Mouse (Mus musculus): ENCODE measurements at regions not wholly inside any gene's neighbourhood (a gene's known extent, or its start where the extent isn't known, plus 50 kb on each side); places are given as distances from the start of the nearest gene placed in this dataset.
A peak's percentile ranks its signal among the peaks of the same experiment; 100 is the strongest.

- 89% methylated on average over 4 of the region's 4 CpGs for whole genome bisulfite sequencing
- ATAC-seq (ENCODE audit: low FRiP score) = no peak
- TF ChIP-seq CTCF (IDR thresholded peaks at IDR 0.05) = no peak
- H3K4me1 ChIP-seq (ENCODE audit: insufficient read depth, low read length) = no peaks in the 10 kb centered on the region
- no peaks in the 10 kb centered on the region for H3K9me3 ChIP-seq (ENCODE audit: low read length)
- no peak overlapping the region for H3K4me3 ChIP-seq (ENCODE audit: low read depth, low read length)
- H3K27me3 ChIP-seq (ENCODE audit: insufficient read depth, low read length) = no peaks in the 10 kb centered on the region
- H3K9ac ChIP-seq (replicated peaks; ENCODE audit: low read length, poor library complexity, severe bottlenecking) = no peak overlapping the region
- no peaks in the 10 kb centered on the region for H3K36me3 ChIP-seq (ENCODE audit: insufficient read depth, low read length)
- no peak overlapping the region for H3K27ac ChIP-seq (ENCODE audit: low read depth, low read length)
- no peak overlapping the region for H3K4me2 ChIP-seq (ENCODE audit: low read depth, low read length, poor library complexity, severe bottlenecking)
- DNase-seq (ENCODE audit: low spot score) = no peak
Measured at GRCm38 (mm10) chr10:67679382-67679781, 130.6 kb upstream of the Ado start.

GRCm38 (mm10) chr10:67673450-67673849 is 124.7 kb upstream of the Ado start:
- no peak for TF ChIP-seq CTCF (IDR thresholded peaks at IDR 0.05)
- ATAC-seq (ENCODE audit: low FRiP score) (no peak), DNase-seq (ENCODE audit: low spot score) (no peak)
- Histone ChIP-seq H3K4me3 (ENCODE audit: low read depth, low read length) (no peak overlapping the region), H3K27ac (ENCODE audit: low read depth, low read length) (no peak overlapping the region), H3K4me2 (ENCODE audit: low read depth, low read length, poor library complexity, severe bottlenecking) (no peak overlapping the region), H3K27me3 (ENCODE audit: insufficient read depth, low read length) (no peaks in the 10 kb centered on the region), H3K4me1 (ENCODE audit: insufficient read depth, low read length) (no peaks in the 10 kb centered on the region), H3K9ac (replicated peaks; ENCODE audit: low read length, poor library complexity, severe bottlenecking) (no peak overlapping the region), H3K9me3 (ENCODE audit: low read length) (no peaks in the 10 kb centered on the region), H3K36me3 (ENCODE audit: insufficient read depth, low read length) (no peaks in the 10 kb centered on the region)
- WGBS = 84% methylated on average over 8 of the region's 8 CpGs

- no peak for TF ChIP-seq CTCF (IDR thresholded peaks at IDR 0.05)
- no peak overlapping the region for H3K4me2 ChIP-seq (ENCODE audit: low read depth, low read length, poor library complexity, severe bottlenecking)
- DNase-seq (ENCODE audit: low spot score) = peak; percentile 58
- ATAC-seq (ENCODE audit: low FRiP score) = no peak
- H3K4me1 ChIP-seq (ENCODE audit: insufficient read depth, low read length) = no peaks in the 10 kb centered on the region
- no peak overlapping the region for H3K9ac ChIP-seq (replicated peaks; ENCODE audit: low read length, poor library complexity, severe bottlenecking)
- H3K27ac ChIP-seq (ENCODE audit: low read depth, low read length) = no peak overlapping the region
- H3K27me3 ChIP-seq (ENCODE audit: insufficient read depth, low read length) = no peaks in the 10 kb centered on the region
- H3K9me3 ChIP-seq (ENCODE audit: low read length) = no peaks in the 10 kb centered on the region
- 56% methylated on average over 8 of the region's 8 CpGs for WGBS
- H3K4me3 ChIP-seq (ENCODE audit: low read depth, low read length) = no peak overlapping the region
- no peaks in the 10 kb centered on the region for H3K36me3 ChIP-seq (ENCODE audit: insufficient read depth, low read length)
Measured at GRCm38 (mm10) chr10:67672281-67672680, 123.5 kb upstream of the Ado start.

- Histone ChIP-seq H3K4me3 (ENCODE audit: low read depth, low read length) (no peak overlapping the region), H3K9ac (replicated peaks; ENCODE audit: low read length, poor library complexity, severe bottlenecking) (no peak overlapping the region), H3K9me3 (ENCODE audit: low read length) (no peaks in the 10 kb centered on the region), H3K36me3 (ENCODE audit: insufficient read depth, low read length) (no peaks in the 10 kb centered on the region), H3K4me1 (ENCODE audit: insufficient read depth, low read length) (no peaks in the 10 kb centered on the region), H3K27me3 (ENCODE audit: insufficient read depth, low read length) (no peaks in the 10 kb centered on the region), H3K4me2 (ENCODE audit: low read depth, low read length, poor library complexity, severe bottlenecking) (no peak overlapping the region), H3K27ac (ENCODE audit: low read depth, low read length) (no peak overlapping the region)
- ATAC-seq (ENCODE audit: low FRiP score) = no peak
- no peak for TF ChIP-seq CTCF (IDR thresholded peaks at IDR 0.05)
- 84% methylated on average over 2 of the region's 2 CpGs for WGBS
- DNase-seq (ENCODE audit: low spot score) = no peak
Measured at GRCm38 (mm10) chr10:67669066-67669465, 120.3 kb upstream of the Ado start.

GRCm38 (mm10) chr10:67663028-67663427 is 114.3 kb upstream of the Ado start:
- H3K36me3 ChIP-seq (ENCODE audit: insufficient read depth, low read length) = no peaks in the 10 kb centered on the region
- H3K9me3 ChIP-seq (ENCODE audit: low read length) = no peaks in the 10 kb centered on the region
- WGBS = 67% methylated on average over 3 of the region's 3 CpGs

GRCm38 (mm10) chr10:67661666-67662065 is 112.9 kb upstream of the Ado start:
- no peak overlapping the region for H3K4me3 ChIP-seq (ENCODE audit: low read depth, low read length)
- no peak for DNase-seq (ENCODE audit: low spot score)
- H3K4me1 ChIP-seq (ENCODE audit: insufficient read depth, low read length) = no peaks in the 10 kb centered on the region
- H3K9ac ChIP-seq (replicated peaks; ENCODE audit: low read length, poor library complexity, severe bottlenecking) = no peak overlapping the region
- TF ChIP-seq CTCF (IDR thresholded peaks at IDR 0.05) = no peak
- H3K36me3 ChIP-seq (ENCODE audit: insufficient read depth, low read length) = no peaks in the 10 kb centered on the region
- no peak overlapping the region for H3K27ac ChIP-seq (ENCODE audit: low read depth, low read length)
- H3K9me3 ChIP-seq (ENCODE audit: low read length) = no peaks in the 10 kb centered on the region
- 85% methylated on average over 4 of the region's 4 CpGs for WGBS
- H3K4me2 ChIP-seq (ENCODE audit: low read depth, low read length, poor library complexity, severe bottlenecking) = no peak overlapping the region
- no peaks in the 10 kb centered on the region for H3K27me3 ChIP-seq (ENCODE audit: insufficient read depth, low read length)
- ATAC-seq (ENCODE audit: low FRiP score) = no peak

More at GRCm38 (mm10) chr10:67663028-67663427, 114.3 kb upstream of the Ado start:
- ATAC-seq (ENCODE audit: low FRiP score) (no peak), DNase-seq (ENCODE audit: low spot score) (no peak)
- Histone ChIP-seq H3K9ac (replicated peaks; ENCODE audit: low read length, poor library complexity, severe bottlenecking) (no peak overlapping the region), H3K4me3 (ENCODE audit: low read depth, low read length) (no peak overlapping the region), H3K27me3 (ENCODE audit: insufficient read depth, low read length) (no peaks in the 10 kb centered on the region), H3K27ac (ENCODE audit: low read depth, low read length) (no peak overlapping the region), H3K4me2 (ENCODE audit: low read depth, low read length, poor library complexity, severe bottlenecking) (no peak overlapping the region), H3K4me1 (ENCODE audit: insufficient read depth, low read length) (no peaks in the 10 kb centered on the region)
- no peak for TF ChIP-seq CTCF (IDR thresholded peaks at IDR 0.05)
